Mouse (Mus musculus): ENCODE results near the gene Nedd9. TPM values are rescaled to one million over a fixed set of nuclear protein-coding genes. Genes with fewer than 3 reads are reported as not detected.

Gene Nedd9
- total and polyA plus RNA-seq, 2 experiments = 2.5 to 3.3 TPM

GRCm38 (mm10) chr13:41333889-41334640 is 153.1 kb downstream of the Nedd9 start:
- no peak overlapping the region for H3K27ac ChIP-seq (replicated peaks; ENCODE audit: insufficient read depth, low read depth, low read length)
- no peak overlapping the region; the same call in 1 of the 2 replicates for H3K9ac ChIP-seq (ENCODE audit: low read depth, low read length)
- no peaks in the 10 kb centered on the region for H3K79me2 ChIP-seq (ENCODE audit: control insufficient read depth, insufficient read depth, low read length)
- no peak for DNase-seq (ENCODE audit: extremely low read depth, low read depth, low spot score)
- H3K36me3 ChIP-seq (ENCODE audit: control insufficient read depth, insufficient read depth, low read length) = peaks cover 5% of the 10 kb centered on the region; the same call in 1 of the 2 replicates
- peaks cover 19% of the 10 kb centered on the region for H3K4me1 ChIP-seq (ENCODE audit: control insufficient read depth, insufficient read depth, low read length)
- no peak overlapping the region for H3K4me3 ChIP-seq (ENCODE audit: insufficient read depth, low read depth, low read length)
- TF ChIP-seq POLR2A (IDR thresholded peaks at IDR 0.05; ENCODE audit: extremely low read depth, insufficient read depth, low read length) (no peak), CTCF (IDR thresholded peaks at IDR 0.05; ENCODE audit: low read depth, low read length) (no peak)
- WGBS = 71% methylated on average over 14 of the region's 14 CpGs
- H3K27me3 ChIP-seq (ENCODE audit: control insufficient read depth, insufficient read depth, low read length) = no peaks in the 10 kb centered on the region

GRCm38 (mm10) chr13:41331671-41332340 is 155.4 kb downstream of the Nedd9 start:
- Histone ChIP-seq H3K4me1 (ENCODE audit: control insufficient read depth, insufficient read depth, low read length) (peaks cover 19% of the 10 kb centered on the region), H3K9ac (ENCODE audit: low read depth, low read length) (no peak overlapping the region), H3K36me3 (ENCODE audit: control insufficient read depth, insufficient read depth, low read length) (peaks cover 3% of the 10 kb centered on the region; the same call in 1 of the 2 replicates), H3K27me3 (ENCODE audit: control insufficient read depth, insufficient read depth, low read length) (no peaks in the 10 kb centered on the region), H3K27ac (replicated peaks; ENCODE audit: insufficient read depth, low read depth, low read length) (no peak overlapping the region), H3K4me3 (ENCODE audit: insufficient read depth, low read depth, low read length) (no peak overlapping the region), H3K79me2 (ENCODE audit: control insufficient read depth, insufficient read depth, low read length) (no peaks in the 10 kb centered on the region; the same call in 1 of the 2 replicates)
- WGBS = 92% methylated on average over 7 of the region's 7 CpGs
- TF ChIP-seq POLR2A (IDR thresholded peaks at IDR 0.05; ENCODE audit: extremely low read depth, insufficient read depth, low read length) (no peak), CTCF (IDR thresholded peaks at IDR 0.05; ENCODE audit: low read depth, low read length) (no peak)
- no peak for DNase-seq (ENCODE audit: extremely low read depth, low read depth, low spot score)

GRCm38 (mm10) chr13:41330589-41331345 is 156.4 kb downstream of the Nedd9 start:
- no peak overlapping the region for H3K4me3 ChIP-seq (ENCODE audit: insufficient read depth, low read depth, low read length)
- DNase-seq (ENCODE audit: extremely low read depth, low read depth, low spot score) = no peak
- 75% methylated on average over 11 of the region's 11 CpGs for WGBS
- no peak overlapping the region for H3K9ac ChIP-seq (ENCODE audit: low read depth, low read length)
- TF ChIP-seq CTCF (IDR thresholded peaks at IDR 0.05; ENCODE audit: low read depth, low read length) = no peak
- no peak for TF ChIP-seq POLR2A (IDR thresholded peaks at IDR 0.05; ENCODE audit: extremely low read depth, insufficient read depth, low read length)
- peaks cover 11% of the 10 kb centered on the region for H3K4me1 ChIP-seq (ENCODE audit: control insufficient read depth, insufficient read depth, low read length)
- H3K27ac ChIP-seq (replicated peaks; ENCODE audit: insufficient read depth, low read depth, low read length) = no peak overlapping the region
- H3K79me2 ChIP-seq (ENCODE audit: control insufficient read depth, insufficient read depth, low read length) = no peaks in the 10 kb centered on the region; the same call in 1 of the 2 replicates
- no peaks in the 10 kb centered on the region for H3K27me3 ChIP-seq (ENCODE audit: control insufficient read depth, insufficient read depth, low read length)
- H3K36me3 ChIP-seq (ENCODE audit: control insufficient read depth, insufficient read depth, low read length) = peaks cover 3% of the 10 kb centered on the region; the same call in 1 of the 2 replicates

GRCm38 (mm10) chr13:41330051-41330450 is 157.1 kb downstream of the Nedd9 start:
- Histone ChIP-seq H3K36me3 (ENCODE audit: control insufficient read depth, insufficient read depth, low read length) (peaks cover 3% of the 10 kb centered on the region; the same call in 1 of the 2 replicates), H3K9ac (ENCODE audit: low read depth, low read length) (no peak overlapping the region), H3K27ac (replicated peaks; ENCODE audit: insufficient read depth, low read depth, low read length) (no peak overlapping the region), H3K79me2 (ENCODE audit: control insufficient read depth, insufficient read depth, low read length) (no peaks in the 10 kb centered on the region; the same call in 1 of the 2 replicates), H3K4me1 (ENCODE audit: control insufficient read depth, insufficient read depth, low read length) (peaks cover 8% of the 10 kb centered on the region), H3K4me3 (ENCODE audit: insufficient read depth, low read depth, low read length) (no peak overlapping the region), H3K27me3 (ENCODE audit: control insufficient read depth, insufficient read depth, low read length) (no peaks in the 10 kb centered on the region)
- WGBS = 90% methylated on average over 4 of the region's 4 CpGs
- no peak for DNase-seq (ENCODE audit: extremely low read depth, low read depth, low spot score)
- TF ChIP-seq POLR2A (IDR thresholded peaks at IDR 0.05; ENCODE audit: extremely low read depth, insufficient read depth, low read length) (no peak), CTCF (IDR thresholded peaks at IDR 0.05; ENCODE audit: low read depth, low read length) (no peak)

DNA sequence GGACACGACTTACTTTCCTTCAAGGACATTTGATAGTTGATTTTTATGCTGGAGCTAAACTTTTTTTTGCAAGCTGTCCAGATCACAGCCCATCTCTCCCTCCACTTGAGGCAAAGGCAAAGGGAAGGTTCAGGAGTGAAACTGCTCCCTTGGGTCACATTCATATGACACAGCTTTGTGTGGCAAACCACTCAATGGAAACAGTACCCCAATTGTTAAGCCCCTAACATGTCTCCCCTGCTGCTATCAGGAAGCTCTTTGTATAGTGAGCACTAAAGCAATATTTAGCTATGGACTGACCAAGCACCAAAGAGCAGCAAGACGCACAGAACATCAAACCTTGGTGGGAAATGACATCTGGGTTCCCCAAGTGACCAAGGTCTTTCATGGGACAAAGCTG is 158.7 kb downstream of the Nedd9 start:
- Histone ChIP-seq H3K4me3 (ENCODE audit: insufficient read depth, low read depth, low read length) (no peak overlapping the region), H3K9ac (ENCODE audit: low read depth, low read length) (no peak overlapping the region), H3K27ac (replicated peaks; ENCODE audit: insufficient read depth, low read depth, low read length) (no peak overlapping the region), H3K79me2 (ENCODE audit: control insufficient read depth, insufficient read depth, low read length) (peaks cover 2% of the 10 kb centered on the region; the same call in 1 of the 2 replicates), H3K27me3 (ENCODE audit: control insufficient read depth, insufficient read depth, low read length) (no peaks in the 10 kb centered on the region), H3K4me1 (ENCODE audit: control insufficient read depth, insufficient read depth, low read length) (no peaks in the 10 kb centered on the region; the same call in 1 of the 2 replicates), H3K36me3 (ENCODE audit: control insufficient read depth, insufficient read depth, low read length) (peaks cover 6% of the 10 kb centered on the region; the same call in 1 of the 2 replicates)
- WGBS = 84% methylated on average over 2 of the region's 2 CpGs
- no peak for DNase-seq (ENCODE audit: extremely low read depth, low read depth, low spot score)
- TF ChIP-seq POLR2A (IDR thresholded peaks at IDR 0.05; ENCODE audit: extremely low read depth, insufficient read depth, low read length) (no peak), CTCF (IDR thresholded peaks at IDR 0.05; ENCODE audit: low read depth, low read length) (no peak)
